Mouse (Mus musculus) forebrain, postnatal 0 days (tissue): ENCODE measurements around the gene Tmcc3. TPM values are rescaled to one million over a fixed set of nuclear protein-coding genes. Genes with fewer than 3 reads are reported as not detected.

ENCODE experiments used
- ATAC-seq: fragments of 200-750 bp; cut with Nextera tagmentation; 2 replicates; pipeline ENCODE4 v1.8.0; 2017; ENCODE audit warnings: mild to moderate bottlenecking, moderate library complexity
- DNase-seq: peaks from one replicate; pipeline ENCODE4 v3.0.0-alpha.2; 2015
- H3K27ac ChIP-seq: fragments of 300-500 bp; sonication (generic); 2 replicates; pipeline ENCODE4 v1.5.1; 2014; ENCODE audit warnings: low read depth, mild to moderate bottlenecking, antibody characterized with exemption, low read length, moderate library complexity, mixed read lengths
- H3K27me3 ChIP-seq: fragments of 300-500 bp; sonication (generic); 2 replicates; pipeline ENCODE4 v1.6.1; 2014; ENCODE audit warnings: mild to moderate bottlenecking, low read length, mixed read lengths; ENCODE audit not compliant: insufficient read depth
- H3K36me3 ChIP-seq: fragments of 300-500 bp; sonication (generic); 2 replicates; pipeline ENCODE4 v1.6.1; 2014; ENCODE audit warnings: mild to moderate bottlenecking, moderate library complexity; ENCODE audit not compliant: insufficient read depth
- H3K4me1 ChIP-seq: fragments of 300-500 bp; sonication (generic); 2 replicates; pipeline ENCODE4 v1.6.1; 2014; ENCODE audit warnings: antibody characterized with exemption; ENCODE audit not compliant: insufficient read depth
- H3K4me2 ChIP-seq: fragments of 300-500 bp; sonication (generic); 2 replicates; pipeline ENCODE4 v1.6.1; 2014; ENCODE audit warnings: low read depth, mild to moderate bottlenecking, moderate library complexity
- H3K4me3 ChIP-seq: fragments of 300-500 bp; sonication (generic); 2 replicates; pipeline ENCODE4 v1.5.1; 2014; ENCODE audit warnings: low read depth, low read length, mixed read lengths
- H3K9ac ChIP-seq: fragments of 300-500 bp; sonication (generic); 2 replicates; pipeline ENCODE4 v1.6.1; 2014; ENCODE audit warnings: mild to moderate bottlenecking
- H3K9me3 ChIP-seq: fragments of 300-500 bp; sonication (generic); 2 replicates; pipeline ENCODE4 v1.6.1; 2016; ENCODE audit warnings: low read length
- CTCF ChIP-seq: sonication (generic); IDR thresholded peaks from 2 replicates; pipeline ENCODE4 v1.5.1; 2016; ENCODE audit warnings: antibody characterized with exemption, control low read depth, low read depth
- WGBS: fragments of 180-500 bp; shearing (Covaris S2); extraction: QIAGEN DNeasy Blood & Tissue Kit; methylation state at CpG from one replicate; pipeline ENCODE4 v1.1.7; 2014; 5-methylcytosine and 5-hydroxymethylcytosine counted together
- polyA plus RNA-seq: library from polyadenylated mRNA; unstranded; fragments of >200 nt; fragmentation: Nextera tagmentation; extraction: Ambion mirVana; gene quantifications from 2 replicates; pipeline ENCODE4 v1.2.1, GENCODE M21; 2015
- total RNA-seq: library from RNA; depleted of rRNA; stranded (reverse); fragments of >200 nt; gene quantifications from 2 replicates; pipeline ENCODE4 v1.2.3, GENCODE M21; 2014

Gene Tmcc3
- total and polyA plus RNA-seq, 2 experiments from 2014 or later, result 7.5 to 10.2 TPM

GRCm38 (mm10) chr10:94544803-94545202, 233.1 kb downstream of the Tmcc3 start:
- H3K27me3 ChIP-seq, result no peaks in the 10 kb centered on the region
- WGBS, result 16% methylated on average over 8 of the region's 8 CpGs
- DNase-seq (no peak), ATAC-seq (no peak)
- peak overlapping the region; percentile 43; the same call in 1 of the 2 replicates for H3K4me2 ChIP-seq
- no peaks in the 10 kb centered on the region for H3K36me3 ChIP-seq
- H3K9me3 ChIP-seq, result no peaks in the 10 kb centered on the region
- H3K4me3 ChIP-seq, result no peak overlapping the region
- H3K9ac ChIP-seq, result peak overlapping the region; percentile 14; the same call in 1 of the 2 replicates
- H3K4me1 ChIP-seq, result peaks cover 22% of the 10 kb centered on the region
- no peak overlapping the region for H3K27ac ChIP-seq
- no peak for TF ChIP-seq CTCF

GRCm38 (mm10) chr10:94545259-94546019, 233.7 kb downstream of the Tmcc3 start:
- H3K27ac ChIP-seq, result peak overlapping the region; percentile 64
- 13% methylated on average over 21 of the region's 21 CpGs for WGBS

GRCm38 (mm10) chr10:94546617-94547016, 234.9 kb downstream of the Tmcc3 start:
- Histone ChIP-seq H3K4me1 (peaks cover 22% of the 10 kb centered on the region), H3K27ac (no peak overlapping the region), H3K36me3 (no peaks in the 10 kb centered on the region), H3K9ac (no peak overlapping the region), H3K9me3 (no peaks in the 10 kb centered on the region), H3K4me2 (no peak overlapping the region), H3K4me3 (no peak overlapping the region), H3K27me3 (no peaks in the 10 kb centered on the region)
- DNase-seq (no peak), ATAC-seq (no peak)
- no peak for TF ChIP-seq CTCF
- 74% methylated on average over 6 of the region's 6 CpGs for WGBS

More at GRCm38 (mm10) chr10:94545259-94546019, 233.7 kb downstream of the Tmcc3 start:
- H3K4me3 ChIP-seq, result peak overlapping the region; percentile 5; the same call in 1 of the 2 replicates
- H3K4me1 ChIP-seq, result peaks cover 22% of the 10 kb centered on the region
- peak overlapping the region; percentile 43 for H3K4me2 ChIP-seq
- peak; percentile 78 for ATAC-seq
- H3K9ac ChIP-seq, result peak overlapping the region; percentile 14; the same call in 1 of the 2 replicates
- no peaks in the 10 kb centered on the region for H3K9me3 ChIP-seq
- H3K27me3 ChIP-seq, result no peaks in the 10 kb centered on the region
- TF ChIP-seq CTCF, result no peak
- no peaks in the 10 kb centered on the region for H3K36me3 ChIP-seq
- DNase-seq, result peak; percentile 62

GRCm38 (mm10) chr10:94549511-94550232, 237.9 kb downstream of the Tmcc3 start:
- H3K27ac ChIP-seq, result no peak overlapping the region
- no peaks in the 10 kb centered on the region for H3K27me3 ChIP-seq
- no peak overlapping the region for H3K9ac ChIP-seq
- peak; percentile 34; the same call in 1 of the 2 replicates for ATAC-seq
- no peak overlapping the region for H3K4me3 ChIP-seq
- no peaks in the 10 kb centered on the region for H3K9me3 ChIP-seq
- 57% methylated on average over 4 of the region's 4 CpGs for WGBS
- no peaks in the 10 kb centered on the region for H3K36me3 ChIP-seq
- peaks cover 13% of the 10 kb centered on the region for H3K4me1 ChIP-seq
- TF ChIP-seq CTCF, result no peak
- no peak for DNase-seq
- H3K4me2 ChIP-seq, result no peak overlapping the region

GRCm38 (mm10) chr10:94550649-94551048, 238.9 kb downstream of the Tmcc3 start:
- WGBS, result 60% methylated on average over 9 of the region's 9 CpGs
- Histone ChIP-seq H3K27ac (no peak overlapping the region), H3K4me2 (no peak overlapping the region), H3K27me3 (no peaks in the 10 kb centered on the region), H3K4me1 (peaks cover 3% of the 10 kb centered on the region), H3K9ac (no peak overlapping the region), H3K9me3 (no peaks in the 10 kb centered on the region), H3K36me3 (no peaks in the 10 kb centered on the region), H3K4me3 (no peak overlapping the region)
- DNase-seq (no peak), ATAC-seq (no peak)
- TF ChIP-seq CTCF, result no peak

GRCm38 (mm10) chr10:94551065-94551464, 239.3 kb downstream of the Tmcc3 start:
- H3K4me2 ChIP-seq, result no peak overlapping the region
- ATAC-seq (no peak), DNase-seq (no peak)
- WGBS, result 49% methylated on average over 2 of the region's 2 CpGs
- no peaks in the 10 kb centered on the region for H3K9me3 ChIP-seq
- TF ChIP-seq CTCF, result no peak
- no peaks in the 10 kb centered on the region for H3K36me3 ChIP-seq
- no peaks in the 10 kb centered on the region for H3K27me3 ChIP-seq
- no peak overlapping the region for H3K4me3 ChIP-seq
- H3K4me1 ChIP-seq, result no peaks in the 10 kb centered on the region
- no peak overlapping the region for H3K27ac ChIP-seq
- H3K9ac ChIP-seq, result no peak overlapping the region

- H3K4me2 ChIP-seq, result no peak overlapping the region
- no peak for TF ChIP-seq CTCF
- no peak overlapping the region for H3K9ac ChIP-seq
- H3K4me1 ChIP-seq, result no peaks in the 10 kb centered on the region
- no peak overlapping the region for H3K27ac ChIP-seq
- 94% methylated on average over 6 of the region's 6 CpGs for WGBS
- H3K9me3 ChIP-seq, result no peaks in the 10 kb centered on the region
- no peak overlapping the region for H3K4me3 ChIP-seq
- DNase-seq (no peak), ATAC-seq (no peak)
- H3K27me3 ChIP-seq, result no peaks in the 10 kb centered on the region
- no peaks in the 10 kb centered on the region for H3K36me3 ChIP-seq
Measured at GRCm38 (mm10) chr10:94551511-94551910, 239.8 kb downstream of the Tmcc3 start.
